15 mouse cellular contexts compared by ENCODE assay signal in genomic region chr10:40719062-40719461, GRCm38 (mm10). TPM values are rescaled to one million over a fixed set of nuclear protein-coding genes. Genes with fewer than 3 reads are reported as not detected.
DNase-seq lines count a peak whose midpoint lies in the region; ATAC-seq lines count a peak whose summit lies in the region.
"Had no signal": no experiment of that assay in that cellular context is flagged by ENCODE, and none has a peak within 500 bp of the region (broad histone marks: within the 10 kb centered on the region; RNA-seq: fewer than 3 reads in every experiment).

No protein-coding gene starts in this region.

- no peak overlapping the region for H3K9ac ChIP-seq in stomach, embryonic 14.5 days (replicated peaks; ENCODE audit: low read depth, low read length)
- H3K9ac ChIP-seq: hindbrain, embryonic 12.5 days had no signal

- H3K4me1 ChIP-seq in stomach, embryonic 14.5 days (ENCODE audit: control insufficient read depth, insufficient read depth, low read length), result peaks cover 4% of the 10 kb centered on the region; the same call in 1 of the 2 replicates

- no peaks in the 10 kb centered on the region for H3K27me3 ChIP-seq in stomach, embryonic 14.5 days (ENCODE audit: control insufficient read depth, insufficient read depth, low read length)
- H3K27me3 ChIP-seq: hindbrain, embryonic 12.5 days had no signal

- H3K4me3 ChIP-seq in stomach, embryonic 14.5 days (ENCODE audit: low read depth, low read length), result no peak overlapping the region
- H3K4me3 ChIP-seq: erythroblast, embryonic 14.5 days; hindbrain, embryonic 12.5 days; myocyte had no signal

- 28% methylated on average over 6 of the region's 6 CpGs for WGBS in stomach, embryonic 14.5 days

- peak; percentile 56 for DNase-seq in adrenal gland, postnatal 14 days
- no peak for DNase-seq in adrenal gland, adult 18-20 months (ENCODE audit: low spot score in 2 of 2)
- DNase-seq in kidney, postnatal 10 days, result peak; percentile 40
- no peak for DNase-seq in kidney, adult 8-10 months
- peak; percentile 48 for DNase-seq in right cerebral cortex, adult 18-20 months
- DNase-seq in right cerebral cortex, postnatal 36 days (ENCODE audit: low spot score in 2 of 2), result no peak
- no peak for DNase-seq in lung, adult 18-20 months
- DNase-seq: cerebellum, adult 8-10 months; spleen, adult 18-20 months; thymus, adult 18-20 months had no signal

- H3K4me2 ChIP-seq in stomach, embryonic 14.5 days (replicated peaks; ENCODE audit: low read depth, low read length), result no peak overlapping the region
- H3K4me2 ChIP-seq: hindbrain, embryonic 12.5 days; midbrain, embryonic 11.5 days had no signal

- H3K27ac ChIP-seq in stomach, embryonic 14.5 days (ENCODE audit: low read length), result no peak overlapping the region; the same call in 1 of the 2 replicates
- H3K27ac ChIP-seq: hindbrain, embryonic 12.5 days had no signal

- ATAC-seq in stomach, embryonic 14.5 days (ENCODE audit: insufficient number of reproducible peaks, insufficient read depth, low FRiP score, low read depth), result peak; percentile 37; the same call in 1 of the 2 replicates

- H3K9me3 ChIP-seq in stomach, embryonic 14.5 days (ENCODE audit: control insufficient read depth, low read depth, low read length), result no peaks in the 10 kb centered on the region
- H3K9me3 ChIP-seq: hindbrain, embryonic 12.5 days had no signal

- no peaks in the 10 kb centered on the region for H3K36me3 ChIP-seq in stomach, embryonic 14.5 days (ENCODE audit: control insufficient read depth, insufficient read depth, low read length)
- H3K36me3 ChIP-seq: hindbrain, embryonic 12.5 days had no signal

RNA-seq across cellular contexts. Expression of gene Mettl24, which starts 36.0 kb away (rescaled TPM):
- 6.5 and 6.6 TPM in 2 replicates for total RNA-seq in adrenal gland, postnatal 14 days (2021)
- total RNA-seq in adrenal gland, adult 18-20 months (2021), result 1 to 10 TPM; 6.5 to 7.3 TPM
- polyA plus RNA-seq in stomach, embryonic 14.5 days (2014; fragmentation: Nextera tagmentation; extraction: Ambion mirVana), result 3.9 and 4.0 TPM in 2 replicates
- polyA plus RNA-seq: erythroblast, embryonic 14.5 days had no signal

Comparison
In these comparisons a context has a peak if more than half of its experiments do, and no peak if none do; other contexts are left out.
1. DNase-seq: peak in adrenal gland, postnatal 14 days (single experiment), kidney, postnatal 10 days (single experiment) and right cerebral cortex, adult 18-20 months (single experiment); none in adrenal gland, adult 18-20 months (0 of 2), kidney, adult 8-10 months (0 of 2), right cerebral cortex, postnatal 36 days (0 of 2) and lung, adult 18-20 months (0 of 2).